Mouse (Mus musculus) hindbrain, postnatal 0 days (tissue): ENCODE measurements around the gene Kcnj10. TPM values are rescaled to one million over a fixed set of nuclear protein-coding genes. Genes with fewer than 3 reads are reported as not detected.

Experiments
- ATAC-seq: fragments of 200-750 bp; cut with Nextera tagmentation; 2 replicates; pipeline ENCODE4 v1.8.0; 2017; ENCODE audit warnings: mild to moderate bottlenecking, moderate TSS enrichment, moderate library complexity
- DNase-seq: peaks from one replicate; pipeline ENCODE4 v3.0.0-alpha.2; 2015; ENCODE audit warnings: low spot score
- H3K27ac ChIP-seq: fragments of 300-500 bp; sonication (generic); 2 replicates; pipeline ENCODE4 v1.5.1; 2014; ENCODE audit warnings: mild to moderate bottlenecking
- H3K27me3 ChIP-seq: fragments of 300-500 bp; sonication (generic); 2 replicates; pipeline ENCODE4 v1.6.1; 2014; ENCODE audit warnings: low read length, mixed read lengths; ENCODE audit not compliant: insufficient read depth
- H3K36me3 ChIP-seq: fragments of 300-500 bp; sonication (generic); 2 replicates; pipeline ENCODE4 v1.6.1; 2014; ENCODE audit warnings: low read length, mixed read lengths; ENCODE audit not compliant: insufficient read depth
- H3K4me1 ChIP-seq: fragments of 300-500 bp; sonication (generic); 2 replicates; pipeline ENCODE4 v1.6.1; 2014; ENCODE audit warnings: antibody characterized with exemption, low read length, mixed read lengths; ENCODE audit not compliant: insufficient read depth
- H3K4me2 ChIP-seq: fragments of 300-500 bp; sonication (generic); 2 replicates; pipeline ENCODE4 v1.6.1; 2014; ENCODE audit warnings: low read depth, mild to moderate bottlenecking, low read length, moderate library complexity, mixed read lengths
- H3K4me3 ChIP-seq: fragments of 300-500 bp; sonication (generic); 2 replicates; pipeline ENCODE4 v1.5.1; 2014; ENCODE audit warnings: low read length
- H3K9ac ChIP-seq: fragments of 300-500 bp; sonication (generic); replicated peaks from 2 replicates; pipeline ENCODE4 v1.6.1; 2014; ENCODE audit warnings: mild to moderate bottlenecking, low read length, moderate library complexity, mixed read lengths
- H3K9me3 ChIP-seq: fragments of 300-500 bp; sonication (generic); 2 replicates; pipeline ENCODE4 v1.6.1; 2016; ENCODE audit warnings: low read length, mixed read lengths
- CTCF ChIP-seq: IDR thresholded peaks from 2 replicates; pipeline ENCODE4 v1.5.1; 2016; ENCODE audit warnings: antibody characterized with exemption, control low read depth, low read depth
- WGBS: fragments of 180-500 bp; shearing (Covaris S2); extraction: QIAGEN DNeasy Blood & Tissue Kit; methylation state at CpG from one replicate; pipeline ENCODE4 v1.1.7; 2014; 5-methylcytosine and 5-hydroxymethylcytosine counted together
- polyA plus RNA-seq: library from polyadenylated mRNA; unstranded; fragments of >200 nt; fragmentation: Nextera tagmentation; extraction: Ambion mirVana; gene quantifications from 2 replicates; pipeline ENCODE4 v1.2.1, GENCODE M21; 2015
- total RNA-seq: library from RNA; depleted of rRNA; stranded (reverse); fragments of >200 nt; gene quantifications from 2 replicates; pipeline ENCODE4 v1.2.3, GENCODE M21; 2014; rRNA removed

Gene Kcnj10
- total and polyA plus RNA-seq, 2 experiments from 2014 or later = 5.4 to 8.6 TPM

DNA sequence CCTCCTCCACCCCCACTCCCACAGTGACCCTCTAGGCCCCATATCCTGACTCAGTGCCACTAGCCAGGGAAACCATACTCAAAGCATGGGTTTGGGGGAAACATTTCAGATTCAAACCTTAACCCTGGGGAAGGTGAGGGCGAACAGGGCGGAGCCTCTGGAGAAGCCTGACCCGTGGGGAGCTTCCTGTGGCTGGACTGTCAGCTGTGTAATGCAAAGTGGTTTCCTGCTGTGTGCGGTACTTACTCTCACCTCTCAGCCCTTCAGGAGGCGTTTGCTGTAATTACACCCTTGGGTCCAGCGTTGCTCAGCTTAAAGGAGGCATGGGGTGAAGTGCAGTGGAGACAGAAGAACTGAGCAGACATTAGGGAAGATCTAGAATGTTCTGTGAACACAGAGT lies 77.2 kb downstream of the Kcnj10 start:
- Histone ChIP-seq H3K27me3 (no peaks in the 10 kb centered on the region), H3K27ac (no peak overlapping the region), H3K4me2 (no peak overlapping the region), H3K4me1 (no peaks in the 10 kb centered on the region), H3K36me3 (no peaks in the 10 kb centered on the region), H3K9ac (no peak overlapping the region), H3K4me3 (no peak overlapping the region), H3K9me3 (no peaks in the 10 kb centered on the region)
- ATAC-seq = no peak
- no peak for TF ChIP-seq CTCF
- no peak for DNase-seq
- 19% methylated on average over 6 of the region's 6 CpGs for WGBS

DNA sequence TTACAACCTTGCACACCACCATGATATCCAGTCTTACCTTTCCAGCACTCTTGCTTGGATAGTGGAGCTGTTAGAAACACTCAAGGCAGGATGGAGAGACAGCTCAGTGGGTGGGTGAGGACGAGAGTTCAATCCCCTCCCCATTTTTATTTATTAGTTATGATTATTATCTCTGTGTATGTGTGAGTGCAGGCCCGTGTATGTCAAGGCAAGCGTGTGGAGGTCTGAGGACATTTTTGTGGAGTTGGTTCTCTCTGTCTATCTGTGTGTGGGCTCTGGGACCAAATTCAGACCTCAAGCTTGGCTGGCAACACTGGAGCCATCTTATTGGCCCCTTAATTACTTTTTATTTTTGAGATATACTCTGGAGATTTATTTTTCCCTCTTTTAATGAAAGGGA lies 77.6 kb downstream of the Kcnj10 start:
- H3K4me1 ChIP-seq = no peaks in the 10 kb centered on the region
- no peak overlapping the region for H3K4me2 ChIP-seq
- ATAC-seq = no peak
- H3K27ac ChIP-seq = no peak overlapping the region
- no peak for DNase-seq
- no peak overlapping the region for H3K4me3 ChIP-seq
- no peak overlapping the region for H3K9ac ChIP-seq
- WGBS = 79% methylated on average over 3 of the region's 3 CpGs
- no peak for TF ChIP-seq CTCF
- H3K27me3 ChIP-seq = no peaks in the 10 kb centered on the region
- no peaks in the 10 kb centered on the region for H3K36me3 ChIP-seq
- H3K9me3 ChIP-seq = no peaks in the 10 kb centered on the region

DNA sequence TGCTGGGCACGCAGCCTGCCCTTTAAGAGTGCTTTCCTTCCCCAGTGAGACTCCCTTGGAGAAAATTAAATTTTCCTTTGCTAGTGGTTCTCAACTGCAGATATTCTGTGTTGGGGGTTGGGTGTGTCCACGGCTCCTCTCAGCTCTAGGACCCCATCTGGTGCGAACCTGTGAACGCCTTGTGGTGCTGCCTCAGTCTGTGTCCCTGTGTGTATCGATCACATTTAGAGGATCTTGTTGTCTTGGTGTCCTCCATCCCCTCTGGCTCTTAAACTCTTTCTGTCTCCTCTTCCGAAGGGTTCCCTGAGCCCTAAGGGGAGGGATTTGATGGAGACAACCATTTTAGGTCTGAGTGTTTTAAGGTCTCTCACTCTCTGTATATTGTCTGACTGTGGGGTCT lies 79.2 kb downstream of the Kcnj10 start:
- ATAC-seq (no peak), DNase-seq (no peak)
- 90% methylated on average over 6 of the region's 6 CpGs for WGBS
- no peaks in the 10 kb centered on the region for H3K27me3 ChIP-seq
- H3K4me2 ChIP-seq = no peak overlapping the region
- no peak overlapping the region for H3K27ac ChIP-seq
- no peaks in the 10 kb centered on the region for H3K4me1 ChIP-seq
- H3K36me3 ChIP-seq = no peaks in the 10 kb centered on the region
- H3K4me3 ChIP-seq = no peak overlapping the region
- no peaks in the 10 kb centered on the region for H3K9me3 ChIP-seq
- no peak overlapping the region for H3K9ac ChIP-seq
- TF ChIP-seq CTCF = no peak

DNA sequence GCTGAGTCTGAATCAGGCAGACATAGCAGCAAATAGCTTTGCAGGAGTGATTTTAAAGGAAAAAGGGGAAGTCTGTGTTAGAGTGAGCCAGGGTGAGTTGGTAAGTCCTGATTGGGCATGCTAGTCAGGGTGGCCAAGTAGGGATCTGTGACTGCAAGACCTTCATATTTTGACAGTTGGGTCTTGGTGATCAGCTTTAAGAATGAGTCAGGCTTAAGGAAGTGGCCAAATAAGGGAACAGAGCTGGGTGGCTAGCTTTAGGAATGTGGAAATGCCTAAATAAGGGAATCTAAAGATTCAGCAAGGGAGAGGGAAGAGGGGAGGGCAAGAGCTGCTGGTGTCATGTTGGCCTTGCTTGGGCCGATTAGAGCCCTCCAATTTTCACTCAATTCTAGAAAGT lies 82.4 kb downstream of the Kcnj10 start:
- no peak overlapping the region for H3K9ac ChIP-seq
- no peak overlapping the region for H3K27ac ChIP-seq
- H3K9me3 ChIP-seq = no peaks in the 10 kb centered on the region
- 68% methylated on average over 1 of the region's 1 CpGs for WGBS
- no peak overlapping the region for H3K4me2 ChIP-seq
- no peak overlapping the region for H3K4me3 ChIP-seq
- no peaks in the 10 kb centered on the region for H3K27me3 ChIP-seq
- H3K36me3 ChIP-seq = no peaks in the 10 kb centered on the region
- DNase-seq (no peak), ATAC-seq (no peak)
- H3K4me1 ChIP-seq = no peaks in the 10 kb centered on the region
- no peak for TF ChIP-seq CTCF

Other genes starting within 250 kb of the Kcnj10 start
- 185 and 203 TPM in 2 replicates for gene Pex19, start 214.5 kb upstream of the Kcnj10 start, total RNA-seq
- 140 and 144 TPM in 2 replicates for gene Pex19, start 214.5 kb upstream of the Kcnj10 start, polyA plus RNA-seq
- gene Dcaf8, start 193.1 kb upstream of the Kcnj10 start, total RNA-seq = 67.1 and 73.0 TPM in 2 replicates
- 73.1 and 79.1 TPM in 2 replicates for gene Dcaf8, start 193.1 kb upstream of the Kcnj10 start, polyA plus RNA-seq
- gene Pea15a, start 134.4 kb upstream of the Kcnj10 start, total RNA-seq = 289 and 309 TPM in 2 replicates
- 503 and 511 TPM in 2 replicates for gene Pea15a, start 134.4 kb upstream of the Kcnj10 start, polyA plus RNA-seq
- 0.78 and 2.4 TPM in 2 replicates for gene Casq1, start 121.3 kb upstream of the Kcnj10 start, total RNA-seq
- 1.7 and 2.0 TPM in 2 replicates for gene Casq1, start 121.3 kb upstream of the Kcnj10 start, polyA plus RNA-seq
- 0.10 TPM in 1 of 2 replicates, not detected in the other for gene Atp1a4, start 82.8 kb upstream of the Kcnj10 start, total RNA-seq
- 0.05 TPM in 1 of 2 replicates, not detected in the other for gene Atp1a4, start 82.8 kb upstream of the Kcnj10 start, polyA plus RNA-seq
- gene Igsf8, start 79.6 kb upstream of the Kcnj10 start, total RNA-seq = 136 and 150 TPM in 2 replicates
- gene Igsf8, start 79.6 kb upstream of the Kcnj10 start, polyA plus RNA-seq = 90.2 and 90.8 TPM in 2 replicates
- gene Atp1a2, start 43.1 kb upstream of the Kcnj10 start, total RNA-seq = 546 and 572 TPM in 2 replicates
- 119 and 123 TPM in 2 replicates for gene Atp1a2, start 43.1 kb upstream of the Kcnj10 start, polyA plus RNA-seq
- 8.0 and 9.8 TPM in 2 replicates for gene Kcnj9, start 11.9 kb upstream of the Kcnj10 start, total RNA-seq
- gene Kcnj9, start 11.9 kb upstream of the Kcnj10 start, polyA plus RNA-seq = 3.6 and 4.2 TPM in 2 replicates
- gene Pigm, start 35.3 kb downstream of the Kcnj10 start, total RNA-seq = 12.2 and 14.7 TPM in 2 replicates
- 2.7 and 3.0 TPM in 2 replicates for gene Pigm, start 35.3 kb downstream of the Kcnj10 start, polyA plus RNA-seq
- gene Slamf9, start 134.1 kb downstream of the Kcnj10 start, total RNA-seq = not detected in 2 replicates
- gene Slamf9, start 134.1 kb downstream of the Kcnj10 start, polyA plus RNA-seq = 0.39 and 0.49 TPM in 2 replicates
- gene Igsf9, start 140.6 kb downstream of the Kcnj10 start, total RNA-seq = 17.9 and 33.0 TPM in 2 replicates
- gene Igsf9, start 140.6 kb downstream of the Kcnj10 start, polyA plus RNA-seq = 10.5 and 13.5 TPM in 2 replicates
- gene Tagln2, start 158.8 kb downstream of the Kcnj10 start, total RNA-seq = 45.1 and 70.2 TPM in 2 replicates
- 59.2 and 61.6 TPM in 2 replicates for gene Tagln2, start 158.8 kb downstream of the Kcnj10 start, polyA plus RNA-seq
- 1.0 and 1.2 TPM in 2 replicates for gene Cfap45, start 179.6 kb downstream of the Kcnj10 start, total RNA-seq
- 3.7 and 4.5 TPM in 2 replicates for gene Cfap45, start 179.6 kb downstream of the Kcnj10 start, polyA plus RNA-seq
- gene Vsig8, start 214.7 kb downstream of the Kcnj10 start, total RNA-seq = 1.9 and 2.9 TPM in 2 replicates
- gene Vsig8, start 214.7 kb downstream of the Kcnj10 start, polyA plus RNA-seq = 1.9 and 2.0 TPM in 2 replicates
- 0.11 TPM in 1 of 2 replicates, not detected in the other for gene Slamf8, start 249.4 kb downstream of the Kcnj10 start, total RNA-seq
- 0.14 TPM in 1 of 2 replicates, not detected in the other for gene Slamf8, start 249.4 kb downstream of the Kcnj10 start, polyA plus RNA-seq